Mouse (Mus musculus): ENCODE measurements around the gene Trim9.

The Trim9 gene

DNA sequence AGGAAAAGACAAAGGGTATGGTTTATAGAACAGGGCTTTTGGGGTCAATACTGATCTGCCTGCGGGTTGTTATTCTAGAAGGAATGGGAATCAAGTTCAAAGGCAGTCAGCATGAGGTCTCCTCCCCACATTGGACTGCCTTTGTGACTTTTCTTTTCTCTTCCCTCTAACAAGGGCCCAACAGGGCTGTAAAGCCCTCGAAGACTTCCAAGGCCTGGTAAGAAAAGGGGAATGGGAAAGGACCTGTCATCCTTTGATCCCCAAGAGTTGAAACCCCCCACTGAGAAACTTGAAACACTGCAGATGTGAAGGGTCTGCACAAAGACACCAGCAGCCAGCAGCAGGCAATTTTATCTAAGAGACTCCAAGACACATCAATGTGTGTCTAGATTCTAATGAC, 21.0 kb downstream of the Trim9 start:
- DNase-seq (ENCODE audit: low spot score in 2 of 2), result no peak

DNA sequence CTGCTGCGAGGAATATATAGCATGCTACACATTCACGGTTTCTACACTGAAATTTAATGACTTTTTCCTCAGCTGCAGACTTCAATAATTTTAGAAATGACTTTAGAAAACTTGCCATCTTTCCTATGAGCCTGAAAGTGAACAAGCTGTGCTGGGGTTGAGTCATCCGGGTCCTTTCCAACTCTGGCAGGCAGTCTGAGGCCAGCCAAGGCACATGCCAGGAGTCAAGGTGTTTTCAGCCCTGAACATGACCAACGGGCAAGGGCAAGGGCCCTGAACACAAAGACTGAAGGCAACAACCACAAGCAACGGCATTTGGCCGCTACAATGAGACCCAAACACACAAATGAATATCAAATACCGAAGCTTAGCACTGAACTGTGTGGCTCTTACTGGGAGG, 21.6 kb downstream of the Trim9 start:
- no peak for DNase-seq (ENCODE audit: low spot score in 2 of 2)

DNA sequence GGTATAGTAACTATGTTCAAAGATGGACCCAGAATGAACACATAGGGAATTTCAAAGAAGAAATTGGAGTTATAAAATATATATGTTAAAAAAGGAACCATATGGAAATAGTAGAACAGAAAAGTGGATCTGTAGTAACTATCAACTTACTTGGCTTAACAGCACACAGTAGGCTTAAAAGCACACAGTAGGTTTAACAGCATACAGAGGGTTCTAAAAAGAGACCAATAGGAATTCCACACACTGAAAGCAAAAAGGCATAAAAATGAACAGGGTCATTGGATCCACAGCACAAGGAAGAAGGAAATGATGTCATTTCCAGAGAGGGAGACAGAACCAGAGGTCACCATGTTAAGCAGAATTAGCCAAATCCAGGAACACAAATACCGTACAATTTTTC, 24.6 kb downstream of the Trim9 start:
- DNase-seq (ENCODE audit: low spot score in 2 of 2), result no peak

DNA sequence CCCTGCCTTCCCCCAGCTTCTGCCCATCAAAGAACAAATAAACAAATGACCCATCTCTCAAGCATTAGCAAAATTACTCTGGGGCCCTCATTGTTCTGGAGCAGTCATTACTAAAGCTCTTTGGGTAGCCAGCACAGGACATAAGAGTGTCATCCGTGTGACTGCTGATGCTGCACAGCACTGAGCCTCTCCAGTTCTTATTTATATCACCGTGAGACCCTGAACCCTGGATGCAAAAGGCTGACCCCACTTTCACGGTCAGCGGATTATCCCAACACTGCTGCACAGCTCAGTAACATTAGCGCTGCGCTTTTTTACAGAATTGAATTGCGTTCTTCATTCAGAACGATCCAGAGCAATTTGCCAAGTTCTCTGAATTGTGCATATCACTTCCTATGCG, 31.3 kb downstream of the Trim9 start:
- DNase-seq (ENCODE audit: low spot score in 2 of 2), result no peak

DNA sequence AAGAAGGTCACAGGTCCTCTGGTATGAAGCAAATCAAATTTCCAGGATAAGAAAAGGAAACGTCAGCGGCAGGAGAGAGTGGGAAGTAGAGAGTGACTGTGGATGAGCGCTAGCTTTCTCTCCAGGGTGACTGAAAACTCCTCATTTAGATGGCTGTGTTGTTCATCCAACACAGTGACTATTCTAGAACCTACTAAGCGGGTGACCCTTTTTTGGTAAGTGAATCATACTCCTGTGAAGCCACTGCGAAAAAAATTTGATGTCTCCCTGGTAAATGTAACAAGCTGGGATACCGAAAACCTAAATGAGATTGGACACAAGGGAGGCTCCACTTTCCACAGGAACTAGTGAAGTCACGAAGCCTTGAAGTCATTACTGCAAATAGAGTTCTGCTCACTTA, 39.5 kb downstream of the Trim9 start:
- DNase-seq (ENCODE audit: low spot score in 2 of 2), result no peak

DNA sequence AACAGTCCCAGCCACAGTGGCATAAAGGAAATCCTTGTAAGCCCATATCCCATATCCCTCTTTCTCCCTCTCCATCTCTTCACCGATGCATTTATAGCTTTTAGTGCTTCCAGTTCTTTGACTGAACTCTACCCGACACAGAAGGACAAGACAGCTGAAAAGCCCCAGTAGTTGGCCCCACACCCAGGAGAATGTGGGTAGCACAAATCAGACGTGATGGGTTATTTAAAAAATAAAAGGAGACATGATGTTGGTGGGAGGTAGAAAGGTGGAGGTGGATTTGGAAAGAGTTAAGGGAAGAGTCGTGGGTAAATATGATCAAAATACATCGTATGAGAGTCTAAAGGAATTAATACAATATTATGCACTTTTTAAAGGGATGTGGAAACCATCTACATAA, 40.4 kb downstream of the Trim9 start:
- DNase-seq (ENCODE audit: low spot score in 2 of 2), result no peak

DNA sequence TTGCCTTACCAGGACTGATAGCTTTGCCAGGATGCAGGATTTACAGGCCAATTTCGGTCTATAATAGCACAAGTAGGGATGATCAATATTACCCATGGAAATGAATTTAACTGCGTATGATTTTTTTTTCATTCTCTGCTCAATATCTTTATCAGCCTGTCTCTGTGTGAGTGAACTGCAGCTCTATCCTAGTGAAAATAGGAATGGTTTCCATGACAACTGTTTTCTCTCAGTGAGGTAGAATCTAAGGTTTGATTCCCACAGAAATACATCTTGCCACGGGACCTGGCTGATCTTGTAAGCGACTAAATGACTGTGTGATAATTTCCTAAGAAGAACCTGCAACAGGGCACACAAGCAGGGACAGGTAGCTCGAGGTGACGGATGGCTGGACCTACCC, 43.4 kb downstream of the Trim9 start:
- no peak for DNase-seq (ENCODE audit: low spot score in 2 of 2)

DNA sequence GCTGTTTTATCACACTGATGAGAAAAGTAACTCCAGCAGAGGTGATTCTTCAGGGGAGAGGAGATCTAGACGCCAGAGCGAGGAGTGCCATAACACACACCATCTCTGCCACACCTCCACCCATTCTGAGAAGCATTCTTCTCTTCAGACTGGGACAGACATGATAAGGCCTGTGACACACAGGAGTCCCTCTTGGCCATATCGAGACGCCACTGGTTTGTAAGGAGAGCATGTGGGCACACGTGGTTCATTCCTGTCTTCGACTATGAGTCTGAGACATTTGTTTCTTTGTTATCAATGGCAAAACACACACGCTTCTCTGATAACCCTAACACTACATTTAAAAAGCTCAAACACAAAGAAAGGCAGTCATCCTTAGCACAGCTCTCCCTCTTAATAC, 43.9 kb downstream of the Trim9 start:
- no peak for DNase-seq (ENCODE audit: low spot score in 2 of 2)

DNA sequence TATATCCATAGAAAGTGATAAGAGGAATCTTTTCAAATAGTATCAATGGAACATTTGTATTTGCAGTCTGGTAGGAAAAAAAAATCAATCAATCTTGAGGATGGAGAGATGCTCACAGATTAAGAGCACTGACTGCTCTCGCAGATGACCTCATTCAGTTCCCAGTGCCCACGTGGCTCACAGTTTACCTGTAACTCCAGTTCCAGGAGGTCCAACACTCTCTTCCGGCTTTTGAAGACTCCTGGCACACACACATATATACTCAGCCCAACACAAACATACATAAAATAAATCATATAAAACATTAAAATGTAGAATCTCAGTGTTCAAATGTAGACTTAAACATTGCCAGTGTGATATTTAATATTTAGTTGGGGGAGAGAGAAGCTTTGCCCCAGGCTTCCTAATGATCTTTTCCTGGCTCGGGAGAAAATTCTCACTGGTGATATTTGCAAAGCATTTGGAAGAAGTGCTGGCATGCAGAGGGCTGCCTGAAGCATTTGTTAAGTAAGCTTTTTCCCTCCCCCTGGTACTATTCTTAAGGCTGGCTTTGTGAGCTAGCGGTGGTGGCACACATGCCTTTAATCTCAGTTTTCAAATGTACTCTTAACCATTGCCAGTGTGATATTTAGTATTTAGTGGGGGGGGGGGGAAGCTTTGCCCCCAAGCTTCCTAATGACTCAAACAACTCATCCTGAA, 45.2 kb downstream of the Trim9 start:
- no peak for DNase-seq (ENCODE audit: low spot score in 2 of 2)

DNA sequence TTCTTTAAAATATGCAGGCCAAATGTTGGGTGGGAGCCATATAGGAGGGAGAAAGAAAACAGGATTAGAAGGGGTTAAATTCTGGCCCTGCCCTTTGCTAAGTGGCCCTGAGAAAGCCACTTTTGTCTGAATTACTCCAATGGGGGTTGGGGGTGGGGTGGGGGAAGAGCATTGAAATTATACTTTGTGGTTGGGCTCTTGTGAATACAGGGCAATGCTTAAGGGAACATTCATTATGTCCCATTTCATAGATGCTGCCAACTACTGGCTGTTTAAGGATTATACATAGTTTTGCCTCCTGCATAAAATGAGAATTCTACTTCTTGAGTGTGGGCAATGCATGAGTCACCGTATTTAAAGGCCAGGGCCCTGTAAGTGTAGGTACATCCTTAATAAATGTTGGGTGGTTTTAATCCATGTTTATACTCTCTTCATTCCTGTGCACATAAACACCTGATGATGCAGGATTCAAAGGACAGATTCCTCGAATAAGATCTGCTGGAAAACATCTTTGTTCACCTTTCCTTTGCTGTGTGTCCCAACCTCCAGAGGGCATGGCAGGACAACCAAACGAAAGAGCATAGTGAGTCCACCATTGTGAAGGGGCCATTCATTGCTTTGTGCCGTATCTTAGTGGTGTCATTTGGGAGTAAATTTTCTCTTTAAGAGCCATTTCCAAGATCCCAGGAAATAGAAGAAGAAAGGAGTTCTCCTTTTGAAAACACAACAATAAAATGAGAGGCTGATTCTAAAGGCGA, 53.3 kb downstream of the Trim9 start:
- no peak for DNase-seq (ENCODE audit: low spot score in 2 of 2)

DNA sequence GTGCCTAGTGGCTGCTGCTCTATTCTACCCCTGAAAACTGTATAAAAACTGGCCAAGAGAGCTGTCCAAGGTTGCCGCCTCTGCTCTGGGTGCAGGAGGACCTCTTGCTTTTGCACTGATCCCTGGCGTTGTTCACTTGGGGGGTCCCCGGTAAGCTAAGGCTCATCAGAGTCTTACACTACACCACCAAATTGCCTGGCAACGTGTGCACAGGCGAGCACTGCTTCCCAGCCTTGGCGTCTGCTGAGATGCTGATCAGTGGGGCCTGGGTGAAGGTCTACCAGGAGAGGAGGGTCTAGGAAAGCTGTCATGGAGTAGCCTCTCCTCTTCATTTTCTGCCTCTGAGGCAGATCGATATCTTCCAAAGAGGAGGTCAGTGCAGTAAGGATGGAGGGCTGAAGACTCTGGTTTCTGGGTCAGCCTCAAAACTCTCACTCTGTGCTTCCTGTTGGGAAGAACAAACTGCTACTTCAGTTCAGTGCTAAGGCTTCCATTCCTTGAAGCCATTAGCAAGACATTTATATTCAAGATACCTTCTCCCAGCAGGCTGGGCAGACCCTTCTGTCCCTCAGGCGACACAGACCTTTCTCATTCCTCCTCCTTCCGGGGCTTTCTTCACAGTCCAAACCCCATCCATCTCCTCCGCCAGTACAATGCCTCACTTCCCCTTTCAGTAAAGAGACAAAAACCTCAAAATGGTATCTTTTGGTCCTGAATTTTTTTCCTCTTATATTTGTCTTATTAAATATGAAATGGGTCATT, 54.1 kb downstream of the Trim9 start:
- no peak for DNase-seq (ENCODE audit: low spot score in 2 of 2)

DNA sequence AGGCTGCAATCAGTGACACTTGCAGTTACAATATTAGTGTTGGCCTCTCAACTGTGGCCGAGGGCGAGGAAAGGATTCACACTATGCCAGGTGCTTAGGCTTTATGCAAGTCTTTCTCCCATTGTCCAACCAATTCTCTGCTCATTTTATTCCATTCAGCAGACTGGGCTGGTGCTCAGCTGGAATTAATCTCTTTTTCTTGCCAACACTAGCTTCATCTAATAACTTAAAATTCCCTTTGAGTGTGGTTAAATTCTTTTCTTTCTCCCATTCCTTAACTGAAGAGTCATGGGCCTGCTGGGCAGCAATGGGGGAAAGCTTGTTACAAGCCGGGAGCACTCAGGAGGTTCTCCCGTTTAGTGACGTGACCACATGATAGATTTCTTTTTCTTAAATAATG, 61.9 kb downstream of the Trim9 start:
- no peak for DNase-seq (ENCODE audit: low spot score in 2 of 2)

DNA sequence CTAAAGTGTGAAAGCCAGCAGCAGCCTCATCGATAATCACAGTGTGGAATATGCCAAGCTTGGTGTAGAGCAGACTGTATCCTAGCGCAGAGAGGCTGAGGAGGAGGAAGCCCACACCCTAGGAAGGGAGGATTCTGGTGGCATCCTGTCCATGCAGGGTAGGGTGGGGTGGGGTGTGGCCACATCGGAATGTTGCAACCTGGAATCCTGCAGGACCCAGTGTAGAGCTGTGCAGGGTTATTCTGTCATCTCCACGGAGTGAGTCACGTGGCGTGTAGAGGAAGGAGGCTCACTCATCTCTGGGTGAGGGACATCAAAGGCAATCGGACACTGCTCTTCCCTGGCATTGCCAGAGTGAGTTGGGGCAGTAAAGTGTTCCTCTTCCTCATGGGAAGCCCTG, 62.4 kb downstream of the Trim9 start:
- no peak for DNase-seq (ENCODE audit: low spot score in 2 of 2)

DNA sequence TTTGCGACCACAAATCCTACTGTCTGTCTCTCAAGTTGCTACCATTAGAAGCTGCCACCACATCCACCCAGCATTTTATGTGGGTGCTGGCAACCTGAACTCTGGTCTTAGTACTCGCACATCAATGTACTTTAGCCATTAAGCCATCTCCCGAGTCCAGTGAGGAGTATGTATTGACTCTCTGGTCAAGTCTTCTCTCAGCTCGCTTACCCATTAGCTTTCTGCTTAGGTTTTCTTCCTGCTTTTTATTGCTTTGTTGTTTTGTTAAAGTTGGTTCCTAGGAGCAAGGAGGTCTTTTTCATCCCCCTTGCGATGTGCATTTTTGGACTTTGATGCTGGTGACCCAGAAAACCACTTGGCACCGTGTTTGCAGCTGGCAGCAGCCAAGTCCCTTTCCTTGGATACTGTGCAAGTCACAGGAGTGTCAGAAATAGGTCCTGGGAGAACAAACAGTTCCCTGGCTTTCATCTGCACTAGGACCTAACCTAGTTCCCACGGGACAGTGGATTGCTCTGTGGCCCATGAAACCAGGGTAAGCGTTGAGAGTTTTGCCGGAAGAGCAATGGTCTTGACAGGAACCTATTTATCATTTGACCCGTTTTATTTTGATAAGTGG, 64.2 kb downstream of the Trim9 start:
- DNase-seq (ENCODE audit: low spot score in 2 of 2), result no peak

DNA sequence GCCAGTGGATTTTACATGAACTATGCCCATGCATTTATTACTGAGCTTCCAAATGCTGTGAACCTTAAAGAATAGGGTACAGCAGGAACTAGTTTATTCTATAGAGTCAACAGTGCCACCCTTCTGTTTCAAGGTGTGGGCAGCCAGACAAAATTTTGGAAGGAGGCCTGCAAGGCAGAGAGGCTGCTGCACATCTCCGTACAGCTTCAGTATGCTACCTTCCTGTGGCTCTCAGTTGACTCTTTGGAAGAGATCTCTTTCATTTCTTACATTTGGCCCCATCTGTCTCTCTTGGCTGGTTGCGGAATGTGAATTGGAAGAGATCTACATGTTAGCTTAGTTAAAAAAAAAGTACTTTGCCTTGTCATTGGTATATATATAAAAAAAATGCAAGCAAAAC, 66.5 kb downstream of the Trim9 start:
- no peak for DNase-seq (ENCODE audit: low spot score in 2 of 2)

DNA sequence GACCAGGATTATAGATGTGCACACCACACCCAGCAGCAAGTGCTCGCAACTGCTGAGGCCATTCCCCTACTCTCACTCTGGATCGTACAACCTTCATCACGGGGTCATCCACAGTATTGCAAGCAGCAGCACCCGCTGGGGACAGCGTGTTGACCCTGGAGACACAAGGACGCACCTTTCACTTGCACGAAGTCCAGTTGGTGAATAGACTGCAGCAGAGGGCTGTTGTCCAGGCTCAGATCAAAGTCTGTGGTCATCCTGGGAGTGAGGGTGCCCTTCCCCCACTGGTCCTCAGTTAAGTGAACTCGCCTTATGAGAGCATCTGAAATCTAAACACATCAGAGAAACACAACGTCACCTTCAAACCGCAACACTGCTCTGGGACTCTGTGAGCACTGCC, 67.0 kb downstream of the Trim9 start:
- no peak for DNase-seq (ENCODE audit: low spot score in 2 of 2)

DNA sequence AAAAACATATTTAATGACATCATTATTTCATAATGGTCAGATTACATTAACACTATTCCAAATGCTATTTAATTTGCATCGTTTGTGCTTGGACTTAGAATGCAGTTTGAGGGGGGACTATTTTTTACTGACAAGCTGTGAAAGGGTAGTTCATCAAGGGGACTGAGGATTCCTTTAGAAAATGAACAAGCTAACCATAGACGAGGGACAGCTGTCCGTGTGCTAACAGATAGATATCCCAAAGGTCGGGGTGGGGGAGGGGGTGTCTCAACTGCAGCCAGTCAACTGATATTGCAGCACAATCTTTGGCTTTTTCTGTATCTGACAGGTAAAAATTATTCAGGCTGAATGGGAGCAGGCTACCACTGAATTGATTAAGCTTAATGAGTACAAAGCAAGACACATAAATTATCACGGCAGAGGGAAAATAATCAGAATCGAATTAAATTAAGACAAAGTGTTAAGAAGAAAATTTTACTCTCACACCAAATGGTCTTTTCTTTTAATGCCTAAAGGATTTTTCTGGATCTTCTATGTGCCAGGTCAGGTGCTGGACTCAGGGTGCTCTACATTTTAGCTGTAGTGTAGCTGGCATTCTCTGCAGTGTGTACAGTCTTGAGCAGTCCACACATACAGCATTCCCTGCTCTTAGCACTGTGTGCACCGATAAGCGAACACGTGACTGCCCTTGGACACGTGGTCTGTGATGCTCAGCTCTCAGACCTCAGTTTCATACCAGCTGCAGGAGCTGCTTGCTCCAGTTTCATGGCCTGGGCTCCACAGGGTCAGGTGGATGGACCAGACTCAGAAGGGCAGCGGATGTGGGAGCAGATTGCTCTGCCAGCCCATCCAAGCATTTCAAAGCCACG, 70.1 kb downstream of the Trim9 start:
- no peak for DNase-seq (ENCODE audit: low spot score in 2 of 2)

DNA sequence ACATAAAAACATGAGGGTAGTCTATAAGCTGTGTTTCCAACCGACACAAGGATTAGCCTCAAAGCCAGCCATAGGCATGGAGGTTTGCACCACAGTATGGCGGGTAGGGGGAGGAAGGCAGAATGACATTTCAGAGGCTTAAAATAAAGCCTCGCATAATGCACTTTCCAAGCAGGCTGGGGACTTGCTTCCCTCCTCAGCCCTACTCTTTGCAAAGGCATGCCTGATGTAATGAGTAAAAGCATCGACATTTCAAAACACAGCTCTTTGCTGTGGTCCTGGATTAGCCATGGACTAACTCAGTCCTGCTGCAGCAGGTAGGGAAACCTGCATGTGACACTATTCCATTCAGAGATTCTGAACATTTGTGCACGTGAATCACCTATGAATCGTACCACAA, 77.7 kb downstream of the Trim9 start:
- no peak for DNase-seq (ENCODE audit: low spot score in 2 of 2)

DNA sequence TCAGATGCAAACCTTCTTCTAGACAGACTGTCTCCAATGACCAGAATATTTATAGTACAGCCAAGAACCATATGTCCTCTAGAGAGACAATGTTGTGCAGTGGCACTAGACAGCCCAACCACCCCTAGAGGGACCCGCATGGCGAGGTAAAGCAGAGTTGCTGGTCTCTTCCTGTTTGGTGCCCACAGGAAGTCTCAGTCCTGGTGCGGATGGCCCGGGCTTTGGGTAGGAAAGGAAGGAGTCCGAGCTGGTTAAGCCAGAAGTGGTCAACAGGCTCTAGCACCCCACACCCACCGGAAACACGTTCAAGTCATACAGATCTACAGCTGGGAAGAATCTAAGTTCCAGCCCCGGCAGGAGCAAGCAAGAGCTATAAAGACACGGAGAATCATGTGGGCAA, 80.1 kb downstream of the Trim9 start:
- no peak for DNase-seq (ENCODE audit: low spot score in 2 of 2)

DNA sequence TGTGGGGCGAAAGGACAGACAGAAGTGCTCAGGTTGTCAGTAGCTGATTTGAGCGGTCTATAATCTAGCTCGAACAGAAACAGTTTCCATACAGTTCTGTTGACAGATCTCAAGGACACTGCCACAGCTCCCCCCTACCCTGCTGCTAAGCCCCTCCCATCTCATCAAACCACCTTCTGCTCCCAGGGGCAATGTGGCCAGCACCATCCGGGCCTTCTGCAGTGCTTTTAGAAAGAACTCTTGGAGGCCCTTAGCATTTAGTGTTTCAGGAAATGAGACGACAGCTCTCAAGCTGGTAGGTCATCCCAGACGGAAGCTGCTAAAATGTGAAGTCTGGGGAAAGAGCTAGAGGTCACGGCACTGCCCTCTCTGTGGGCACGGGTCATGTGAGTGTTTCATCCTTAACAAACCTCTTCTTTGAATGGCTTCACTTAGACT, 80.9 kb downstream of the Trim9 start:
- DNase-seq (ENCODE audit: low spot score in 2 of 2), result peak in 1 of 2 experiments; percentile 29

DNA sequence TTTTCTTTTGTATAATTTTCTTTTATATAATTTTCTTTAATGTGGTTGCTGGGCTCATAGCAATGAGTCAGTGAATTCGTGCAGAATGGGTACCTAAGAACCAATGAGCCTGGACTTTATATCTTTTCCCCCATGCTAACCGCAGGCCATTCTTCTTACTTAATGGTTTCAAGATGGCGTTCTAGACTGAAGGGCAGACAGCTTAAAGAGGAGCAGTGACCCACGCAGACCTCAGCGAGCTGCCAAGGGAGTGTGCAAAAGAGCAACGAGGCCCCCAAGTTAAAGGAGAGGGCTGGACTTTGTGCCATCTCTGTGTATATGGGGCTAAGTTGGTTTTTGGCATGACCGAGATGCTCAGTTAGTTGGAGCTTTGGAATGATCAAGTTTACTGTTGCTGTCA, 83.7 kb downstream of the Trim9 start:
- DNase-seq (ENCODE audit: low spot score in 2 of 2), result no peak

All from spleen, postnatal 10 days (tissue).